Mouse (Mus musculus): ENCODE measurements around the gene Mast4.

The Mast4 gene

GRCm38 (mm10) chr13:103239654-103240053 is 94.6 kb downstream of the Mast4 start:
- no peak for DNase-seq (ENCODE audit: low spot score in 2 of 2)

- DNase-seq (ENCODE audit: low spot score in 2 of 2): no peak
Measured at GRCm38 (mm10) chr13:103238034-103238705, 96.1 kb downstream of the Mast4 start.

- DNase-seq (ENCODE audit: low spot score in 2 of 2): no peak
Measured at GRCm38 (mm10) chr13:103232171-103232570, 102.1 kb downstream of the Mast4 start.

GRCm38 (mm10) chr13:103229069-103229468 is 105.2 kb downstream of the Mast4 start:
- DNase-seq (ENCODE audit: low spot score in 2 of 2): no peak

- no peak for DNase-seq (ENCODE audit: low spot score in 2 of 2)
Measured at GRCm38 (mm10) chr13:103225895-103226815, 108.1 kb downstream of the Mast4 start.

GRCm38 (mm10) chr13:103225217-103225894 is 108.9 kb downstream of the Mast4 start:
- no peak for DNase-seq (ENCODE audit: low spot score in 2 of 2)

GRCm38 (mm10) chr13:103220479-103221064 is 113.7 kb downstream of the Mast4 start:
- no peak for DNase-seq (ENCODE audit: low spot score in 2 of 2)

GRCm38 (mm10) chr13:103219999-103220398 is 114.3 kb downstream of the Mast4 start:
- no peak for DNase-seq (ENCODE audit: low spot score in 2 of 2)

- DNase-seq (ENCODE audit: low spot score in 2 of 2): no peak
Measured at GRCm38 (mm10) chr13:103217486-103217885, 116.8 kb downstream of the Mast4 start.

GRCm38 (mm10) chr13:103214506-103214905 is 119.8 kb downstream of the Mast4 start:
- no peak for DNase-seq (ENCODE audit: low spot score in 2 of 2)

GRCm38 (mm10) chr13:103211953-103212352 is 122.3 kb downstream of the Mast4 start:
- no peak for DNase-seq (ENCODE audit: low spot score in 2 of 2)

- DNase-seq (ENCODE audit: low spot score in 2 of 2): no peak
Measured at GRCm38 (mm10) chr13:103211501-103211941, 122.8 kb downstream of the Mast4 start.

- no peak for DNase-seq (ENCODE audit: low spot score in 2 of 2)
Measured at GRCm38 (mm10) chr13:103210746-103211145, 123.6 kb downstream of the Mast4 start.

GRCm38 (mm10) chr13:103207199-103207598 is 127.1 kb downstream of the Mast4 start:
- DNase-seq (ENCODE audit: low spot score in 2 of 2): no peak

- DNase-seq (ENCODE audit: low spot score in 2 of 2): no peak
Measured at GRCm38 (mm10) chr13:103206644-103207043, 127.7 kb downstream of the Mast4 start.

GRCm38 (mm10) chr13:103205191-103205590 is 129.1 kb downstream of the Mast4 start:
- DNase-seq (ENCODE audit: low spot score in 2 of 2): no peak

GRCm38 (mm10) chr13:103203376-103203895 is 130.9 kb downstream of the Mast4 start:
- DNase-seq (ENCODE audit: low spot score in 2 of 2): no peak

- DNase-seq (ENCODE audit: low spot score in 2 of 2): no peak
Measured at GRCm38 (mm10) chr13:103201016-103201760, 133.1 kb downstream of the Mast4 start.

GRCm38 (mm10) chr13:103199823-103200660 is 134.3 kb downstream of the Mast4 start:
- no peak for DNase-seq (ENCODE audit: low spot score in 2 of 2)
